Mouse (Mus musculus) midbrain, postnatal 0 days (tissue): Measurements from ENCODE around the gene Hsd17b6. TPM values are rescaled to one million over a fixed set of nuclear protein-coding genes. Genes with fewer than 3 reads are reported as not detected.

ENCODE experiments used
- ATAC-seq: fragments of 200-750 bp; cut with Nextera tagmentation; 2 replicates; pipeline ENCODE4 v1.8.0; 2017; ENCODE audit warnings: moderate number of reproducible peaks, mild to moderate bottlenecking, moderate TSS enrichment, moderate library complexity; ENCODE audit not compliant: low FRiP score
- DNase-seq: peaks from one replicate; pipeline ENCODE4 v3.0.0-alpha.2; 2015; ENCODE audit warnings: low spot score
- H3K27ac ChIP-seq: fragments of 300-500 bp; sonication (generic); 2 replicates; pipeline ENCODE4 v1.5.1; 2014; ENCODE audit warnings: low read depth, mild to moderate bottlenecking, low read length, mixed read lengths
- H3K27me3 ChIP-seq: fragments of 300-500 bp; sonication (generic); 2 replicates; pipeline ENCODE4 v1.6.1; 2014; ENCODE audit warnings: low read length, control low read depth, mixed read lengths; ENCODE audit not compliant: insufficient read depth
- H3K36me3 ChIP-seq: fragments of 300-500 bp; sonication (generic); 2 replicates; pipeline ENCODE4 v1.6.1; 2014; ENCODE audit warnings: low read length, control low read depth, mixed read lengths; ENCODE audit not compliant: insufficient read depth
- H3K4me1 ChIP-seq: fragments of 300-500 bp; sonication (generic); 2 replicates; pipeline ENCODE4 v1.6.1; 2014; ENCODE audit warnings: mild to moderate bottlenecking, control low read depth, antibody characterized with exemption, low read length, mixed read lengths; ENCODE audit not compliant: insufficient read depth
- H3K4me2 ChIP-seq: fragments of 300-500 bp; sonication (generic); 2 replicates; pipeline ENCODE4 v1.6.1; 2014; ENCODE audit warnings: low read depth, mild to moderate bottlenecking, low read length, mixed read lengths; ENCODE audit not compliant: poor library complexity, severe bottlenecking
- H3K4me3 ChIP-seq: fragments of 300-500 bp; sonication (generic); 2 replicates; pipeline ENCODE4 v1.5.1; 2014; ENCODE audit warnings: low read depth, mild to moderate bottlenecking, low read length, moderate library complexity
- H3K9ac ChIP-seq: fragments of 300-500 bp; sonication (generic); replicated peaks from 2 replicates; pipeline ENCODE4 v1.6.1; 2014; ENCODE audit warnings: mild to moderate bottlenecking, low read length, moderate library complexity, mixed read lengths; ENCODE audit not compliant: poor library complexity, severe bottlenecking
- H3K9me3 ChIP-seq: fragments of 300-500 bp; sonication (generic); 2 replicates; pipeline ENCODE4 v1.6.1; 2016; ENCODE audit warnings: low read length, control low read depth
- CTCF ChIP-seq: IDR thresholded peaks from 2 replicates; pipeline ENCODE4 v1.5.1; 2016; ENCODE audit warnings: antibody characterized with exemption, mild to moderate bottlenecking
- WGBS: fragments of 180-500 bp; shearing (Covaris S2); extraction: QIAGEN DNeasy Blood & Tissue Kit; methylation state at CpG from one replicate; pipeline ENCODE4 v1.1.7; 2014; 5-methylcytosine and 5-hydroxymethylcytosine counted together
- polyA plus RNA-seq: library from polyadenylated mRNA; unstranded; fragments of >200 nt; fragmentation: Nextera tagmentation; extraction: Ambion mirVana; gene quantifications from 2 replicates; pipeline ENCODE4 v1.2.1, GENCODE M21; 2015
- total RNA-seq: library from RNA; depleted of rRNA; stranded (reverse); fragments of >200 nt; gene quantifications from 2 replicates; pipeline ENCODE4 v1.2.3, GENCODE M21; 2014

Hsd17b6 gene
- total and polyA plus RNA-seq, 2 experiments from 2014 or later: not detected

GRCm38 (mm10) chr10:128022196-128022595 lies 14.8 kb upstream of the Hsd17b6 start:
- Histone ChIP-seq H3K4me2 (no peak overlapping the region), H3K4me3 (no peak overlapping the region), H3K4me1 (no peaks in the 10 kb centered on the region), H3K27ac (no peak overlapping the region), H3K27me3 (no peaks in the 10 kb centered on the region), H3K36me3 (peaks cover 24% of the 10 kb centered on the region), H3K9me3 (no peaks in the 10 kb centered on the region), H3K9ac (no peak overlapping the region)
- 98% methylated on average over 5 of the region's 5 CpGs for WGBS
- DNase-seq (no peak), ATAC-seq (no peak)
- TF ChIP-seq CTCF: no peak

- H3K4me3 ChIP-seq: peak within 1 kb of the TSS; percentile 66
- TF ChIP-seq CTCF: no peak
- DNase-seq (peak; percentile 87), ATAC-seq (peak; percentile 91)
- H3K4me1 ChIP-seq: 0 out of 2 replicates have a peak, but pooled peaks cover 3% of the 10 kb centered on the region
- H3K9me3 ChIP-seq: no peaks in the 10 kb centered on the region
- 6% methylated on average over 31 of the region's 31 CpGs for WGBS
- peaks cover 9% of the 10 kb centered on the region; the same call in 1 of the 2 replicates for H3K36me3 ChIP-seq
- peak within 1 kb of the TSS; percentile 69 for H3K27ac ChIP-seq
- no peaks in the 10 kb centered on the region for H3K27me3 ChIP-seq
- peak within 1 kb of the TSS; percentile 63 for H3K9ac ChIP-seq
- H3K4me2 ChIP-seq: peak within 1 kb of the TSS; percentile 73
Measured at GRCm38 (mm10) chr10:128015068-128015934, 7.9 kb upstream of the Hsd17b6 start, which contains the start of gene Prim1. Prim1 (plus strand) TSS chr10:128015168.

- 77% methylated on average over 5 of the region's 5 CpGs for WGBS
- H3K27me3 ChIP-seq: no peaks in the 10 kb centered on the region
- H3K9me3 ChIP-seq: no peaks in the 10 kb centered on the region
- H3K27ac ChIP-seq: no peak overlapping the region
- no peak for TF ChIP-seq CTCF
- no peak overlapping the region for H3K4me3 ChIP-seq
- no peak for ATAC-seq
- H3K4me1 ChIP-seq: no peaks in the 10 kb centered on the region
- H3K4me2 ChIP-seq: no peak overlapping the region
- no peak overlapping the region for H3K9ac ChIP-seq
- DNase-seq: no peak
- H3K36me3 ChIP-seq: no peaks in the 10 kb centered on the region
Measured at GRCm38 (mm10) chr10:128009735-128010134, 2.3 kb upstream of the Hsd17b6 start.

GRCm38 (mm10) chr10:128008207-128008889 lies 937 bp upstream of the Hsd17b6 start:
- peak; percentile 87 for TF ChIP-seq CTCF
- Histone ChIP-seq H3K9ac (no peak overlapping the region), H3K27ac (no peak overlapping the region), H3K4me3 (no peak overlapping the region), H3K4me1 (no peaks in the 10 kb centered on the region), H3K4me2 (no peak overlapping the region), H3K9me3 (no peaks in the 10 kb centered on the region), H3K27me3 (no peaks in the 10 kb centered on the region), H3K36me3 (no peaks in the 10 kb centered on the region)
- ATAC-seq: 0 out of 2 replicates have a peak, but pooled peaks have one; percentile 44
- DNase-seq: peak; percentile 90
- WGBS: 5% methylated on average over 4 of the region's 4 CpGs

- 91% methylated on average over 8 of the region's 8 CpGs for WGBS
- Histone ChIP-seq H3K9me3 (no peaks in the 10 kb centered on the region), H3K27me3 (no peaks in the 10 kb centered on the region), H3K36me3 (no peaks in the 10 kb centered on the region), H3K9ac (no peak overlapping the region), H3K4me2 (no peak overlapping the region), H3K27ac (no peak overlapping the region), H3K4me3 (no peak overlapping the region), H3K4me1 (no peaks in the 10 kb centered on the region)
- no peak for TF ChIP-seq CTCF
- no peak for DNase-seq
- ATAC-seq: no peak
Measured at GRCm38 (mm10) chr10:128005479-128005878, 1.9 kb downstream of the Hsd17b6 start.

GRCm38 (mm10) chr10:128004918-128005317 lies 2.5 kb downstream of the Hsd17b6 start:
- H3K27me3 ChIP-seq: no peaks in the 10 kb centered on the region
- H3K9ac ChIP-seq: no peak overlapping the region
- WGBS: 87% methylated on average over 10 of the region's 10 CpGs
- DNase-seq: no peak
- no peak overlapping the region for H3K27ac ChIP-seq
- H3K9me3 ChIP-seq: no peaks in the 10 kb centered on the region
- TF ChIP-seq CTCF: no peak
- H3K4me1 ChIP-seq: no peaks in the 10 kb centered on the region
- ATAC-seq: no peak
- no peak overlapping the region for H3K4me2 ChIP-seq
- H3K4me3 ChIP-seq: no peak overlapping the region
- H3K36me3 ChIP-seq: no peaks in the 10 kb centered on the region
